Mouse (Mus musculus) heart, postnatal 14 days (tissue): ENCODE measurements around the gene Atl2. TPM values are rescaled to one million over a fixed set of nuclear protein-coding genes. Genes with fewer than 3 reads are reported as not detected.

ENCODE experiments used
- DNase-seq, 2 experiments: peaks; one replicate each; pipeline ENCODE4 v3.0.0; 2021 to 2022
- intact Hi-C: fragments of 180-260 bp; cut with DNase I; formaldehyde crosslinking; loops from one replicate; pipeline ENCODE4 v1.15.1; 2025
- long read RNA-seq, 2 experiments: library from polyadenylated mRNA; stranded (forward); transcript quantifications; one replicate each; pipeline ENCODE4 v2.0.0; 2021
- total RNA-seq, 2 experiments: library from RNA; stranded (reverse); gene quantifications; 2 replicates each; pipeline ENCODE4 v1.2.3; 2021

Gene Atl2
- total RNA-seq, result 10 to 100 TPM; 34.0 to 36.9 TPM
- long read RNA-seq, experiment 1, transcript Atl2-201 (13 exons, 3,618 nt), result major isoform, 38 of 53 reads
- long read RNA-seq, experiment 1, partial matches to known transcripts, result 5 of 53 reads
- long read RNA-seq, experiment 1, other reads (novel, unspliced or antisense), result 9 of 53 reads
- long read RNA-seq, experiment 2, transcript Atl2-201 (13 exons, 3,618 nt), result major isoform, 36 of 42 reads
- long read RNA-seq, experiment 2, partial matches to known transcripts, result 2 of 42 reads
- long read RNA-seq, experiment 2, other reads (novel, unspliced or antisense), result 2 of 42 reads

- DNase-seq, result peak; percentile 96
- intact Hi-C loops, result loop anchor here (10.0 kb wide), 1 partner anchor 109 kb away; no protein-coding TSS in a partner anchor
Measured at GRCm38 (mm10) chr17:79895911-79896423, at the start of gene Atl2. TSS of gene Atl2 (minus strand) at chr17:79896123.

- DNase-seq, result no peak
- intact Hi-C loops, result no loop called here
Measured at GRCm38 (mm10) chr17:79944851-79945250, 48.9 kb upstream of the Atl2 start.

GRCm38 (mm10) chr17:79942418-79942817 is 46.5 kb upstream of the Atl2 start:
- intact Hi-C loops, result no loop called here
- no peak for DNase-seq

- intact Hi-C loops, result no loop called here
- DNase-seq, result no peak
Measured at GRCm38 (mm10) chr17:79939133-79939532, 43.2 kb upstream of the Atl2 start.

GRCm38 (mm10) chr17:79937921-79938601 is 42.1 kb upstream of the Atl2 start:
- DNase-seq, result no peak
- intact Hi-C loops, result no loop called here

GRCm38 (mm10) chr17:79934370-79934769 is 38.4 kb upstream of the Atl2 start:
- no peak for DNase-seq
- intact Hi-C loops, result no loop called here

- DNase-seq, result no peak
- intact Hi-C loops, result no loop called here
Measured at GRCm38 (mm10) chr17:79932676-79933278, 36.9 kb upstream of the Atl2 start.

GRCm38 (mm10) chr17:79927110-79927509 is 31.2 kb upstream of the Atl2 start:
- intact Hi-C loops, result no loop called here
- DNase-seq, result no peak

GRCm38 (mm10) chr17:79926486-79926885 is 30.6 kb upstream of the Atl2 start:
- intact Hi-C loops, result no loop called here
- no peak for DNase-seq

- no peak for DNase-seq
Measured at GRCm38 (mm10) chr17:79925865-79926421, 30.0 kb upstream of the Atl2 start.

GRCm38 (mm10) chr17:79920355-79920754 is 24.4 kb upstream of the Atl2 start:
- no peak for DNase-seq
- intact Hi-C loops, result no loop called here

More at GRCm38 (mm10) chr17:79925865-79926421, 30.0 kb upstream of the Atl2 start:
- intact Hi-C loops, result no loop called here

- peak; percentile 17 to 24 for DNase-seq
- intact Hi-C loops, result no loop called here
Measured at GRCm38 (mm10) chr17:79919566-79920350, 23.8 kb upstream of the Atl2 start.

GRCm38 (mm10) chr17:79918484-79919004 is 22.6 kb upstream of the Atl2 start:
- intact Hi-C loops, result no loop called here
- no peak for DNase-seq

GRCm38 (mm10) chr17:79916996-79917395 is 21.1 kb upstream of the Atl2 start:
- DNase-seq, result no peak
- intact Hi-C loops, result no loop called here

- intact Hi-C loops, result no loop called here
Measured at GRCm38 (mm10) chr17:79912174-79912573, 16.3 kb upstream of the Atl2 start.

GRCm38 (mm10) chr17:79911718-79912117 is 15.8 kb upstream of the Atl2 start:
- intact Hi-C loops, result no loop called here
- DNase-seq, result no peak

More at GRCm38 (mm10) chr17:79912174-79912573, 16.3 kb upstream of the Atl2 start:
- no peak for DNase-seq

GRCm38 (mm10) chr17:79909571-79909970 is 13.6 kb upstream of the Atl2 start:
- no peak for DNase-seq
- intact Hi-C loops, result no loop called here

GRCm38 (mm10) chr17:79907698-79908097 is 11.8 kb upstream of the Atl2 start:
- intact Hi-C loops, result no loop called here
- no peak for DNase-seq

- no peak for DNase-seq
- intact Hi-C loops, result no loop called here
Measured at GRCm38 (mm10) chr17:79906791-79907494, 11.0 kb upstream of the Atl2 start.
